Mouse (Mus musculus) midbrain, embryonic 14.5 days (tissue): ENCODE data around the gene Rom1. TPM values are rescaled to one million over a fixed set of nuclear protein-coding genes. Genes with fewer than 3 reads are reported as not detected.
"Not testable (repeated sequence)": the region's sequence is repeated elsewhere in the genome, so short reads cannot be mapped to it uniquely, and the experiment has no call there.

Experiments used
- ATAC-seq: fragments of 200-750 bp; cut with Nextera tagmentation; 2 replicates; pipeline ENCODE4 v1.8.0; 2017; ENCODE audit warnings: moderate number of reproducible peaks, moderate library complexity; ENCODE audit not compliant: low FRiP score, low TSS enrichment
- DNase-seq: peaks from one replicate; pipeline ENCODE4 v3.0.0-alpha.2; 2015
- H3K27ac ChIP-seq: fragments of 300-500 bp; sonication (generic); replicated peaks from 2 replicates; pipeline ENCODE4 v1.5.1; 2014; ENCODE audit warnings: mild to moderate bottlenecking, low read depth, low read length, moderate library complexity
- H3K27me3 ChIP-seq: fragments of 300-500 bp; sonication (generic); 2 replicates; pipeline ENCODE4 v1.6.1; 2014; ENCODE audit warnings: low read length, control low read depth, mixed read lengths; ENCODE audit not compliant: control insufficient read depth, insufficient read depth
- H3K36me3 ChIP-seq: fragments of 300-500 bp; sonication (generic); 2 replicates; pipeline ENCODE4 v1.6.1; 2014; ENCODE audit warnings: low read length, control low read depth; ENCODE audit not compliant: control insufficient read depth, insufficient read depth
- H3K4me1 ChIP-seq: fragments of 300-500 bp; sonication (generic); 2 replicates; pipeline ENCODE4 v1.6.1; 2014; ENCODE audit warnings: mild to moderate bottlenecking, antibody characterized with exemption, low read length, control low read depth; ENCODE audit not compliant: control insufficient read depth, insufficient read depth
- H3K4me2 ChIP-seq: fragments of 300-500 bp; sonication (generic); 2 replicates; pipeline ENCODE4 v1.6.1; 2014; ENCODE audit warnings: mild to moderate bottlenecking, low read length, moderate library complexity
- H3K4me3 ChIP-seq: fragments of 300-500 bp; sonication (generic); replicated peaks from 2 replicates; pipeline ENCODE4 v1.5.1; 2014; ENCODE audit warnings: low read depth, low read length
- H3K9ac ChIP-seq: fragments of 300-500 bp; sonication (generic); replicated peaks from 2 replicates; pipeline ENCODE4 v1.6.1; 2014; ENCODE audit warnings: mild to moderate bottlenecking, low read length, moderate library complexity
- H3K9me3 ChIP-seq: fragments of 300-500 bp; sonication (generic); 2 replicates; pipeline ENCODE4 v1.6.1; 2016; ENCODE audit warnings: low read length, control low read depth, mixed read lengths; ENCODE audit not compliant: control insufficient read depth
- WGBS: fragments of 180-500 bp; shearing (Covaris S2); extraction: QIAGEN DNeasy Blood & Tissue Kit; methylation state at CpG from one replicate; pipeline ENCODE4 v1.1.7; 2014; 5-methylcytosine and 5-hydroxymethylcytosine counted together
- polyA plus RNA-seq: library from polyadenylated mRNA; unstranded; fragments of >200 nt; fragmentation: Nextera tagmentation; extraction: Ambion mirVana; gene quantifications from 2 replicates; pipeline ENCODE4 v1.2.1, GENCODE M21; 2014

Rom1 gene
- 1.4 TPM in 2 replicates for polyA plus RNA-seq

- ATAC-seq, result peak; percentile 62
- H3K9me3 ChIP-seq, result no peaks in the 10 kb centered on the region
- peak within 1 kb of the TSS; percentile 51 for H3K4me3 ChIP-seq
- DNase-seq, result peak; percentile 64
- peak within 1 kb of the TSS; percentile 65 for H3K9ac ChIP-seq
- under 1% methylated on average over 70 of the region's 74 CpGs for WGBS
- H3K4me1 ChIP-seq, result peaks cover 11% of the 10 kb centered on the region
- H3K27ac ChIP-seq, result no peak within 1 kb of the TSS
- peaks cover 35% of the 10 kb centered on the region for H3K36me3 ChIP-seq
- no peaks in the 10 kb centered on the region for H3K27me3 ChIP-seq
- peak within 1 kb of the TSS; percentile 71 for H3K4me2 ChIP-seq
Observed at GRCm38 (mm10) chr19:8929224-8930088, at the start of gene Rom1, which contains the start of gene Eml3. TSS of gene Rom1 (minus strand) at chr19:8929356. TSS of gene Eml3 (plus strand) at chr19:8929552.

- H3K4me3 ChIP-seq, result no peak overlapping the region
- H3K9me3 ChIP-seq, result no peaks in the 10 kb centered on the region
- WGBS, result 53% methylated on average over 3 of the region's 3 CpGs
- peaks cover 93% of the 10 kb centered on the region for H3K36me3 ChIP-seq
- no peaks in the 10 kb centered on the region for H3K4me1 ChIP-seq
- no peaks in the 10 kb centered on the region for H3K27me3 ChIP-seq
- H3K4me2 ChIP-seq, result no peak overlapping the region
- ATAC-seq (peak; percentile 46; the same call in 1 of the 2 replicates), DNase-seq (peak; percentile 81)
- no peak overlapping the region for H3K9ac ChIP-seq
- no peak overlapping the region for H3K27ac ChIP-seq
Observed at GRCm38 (mm10) chr19:8976535-8976934, 47.4 kb upstream of the Rom1 start.

GRCm38 (mm10) chr19:8975491-8975890 lies 46.3 kb upstream of the Rom1 start:
- Histone ChIP-seq H3K27me3 (no peaks in the 10 kb centered on the region), H3K9me3 (no peaks in the 10 kb centered on the region), H3K4me3 (no peak overlapping the region), H3K4me1 (no peaks in the 10 kb centered on the region), H3K27ac (no peak overlapping the region), H3K4me2 (no peak overlapping the region), H3K9ac (no peak overlapping the region), H3K36me3 (peaks cover 93% of the 10 kb centered on the region)
- no peak for ATAC-seq
- WGBS, result 93% methylated on average over 2 of the region's 2 CpGs
- no peak for DNase-seq

- Histone ChIP-seq H3K9ac (no peak overlapping the region), H3K4me1 (no peaks in the 10 kb centered on the region), H3K9me3 (no peaks in the 10 kb centered on the region), H3K36me3 (peaks cover 94% of the 10 kb centered on the region), H3K27me3 (no peaks in the 10 kb centered on the region), H3K4me3 (no peak overlapping the region), H3K4me2 (no peak overlapping the region), H3K27ac (no peak overlapping the region)
- ATAC-seq (no peak), DNase-seq (no peak)
- WGBS, result 90% methylated on average over 1 of the region's 1 CpGs
Observed at GRCm38 (mm10) chr19:8974638-8975037, 45.5 kb upstream of the Rom1 start.

- not testable (repeated sequence) for H3K9me3 ChIP-seq, DNase-seq, H3K4me3 ChIP-seq, H3K27me3 ChIP-seq, H3K27ac ChIP-seq, H3K4me2 ChIP-seq, ATAC-seq, H3K9ac ChIP-seq
- peaks cover 88% of the 10 kb centered on the region for H3K36me3 ChIP-seq
- WGBS, result 90% methylated on average over 8 of the region's 8 CpGs
- peaks cover 11% of the 10 kb centered on the region for H3K4me1 ChIP-seq
Observed at GRCm38 (mm10) chr19:8972491-8972890, 43.3 kb upstream of the Rom1 start.

- peak overlapping the region; percentile 77 for H3K4me3 ChIP-seq
- H3K4me1 ChIP-seq, result peaks cover 11% of the 10 kb centered on the region
- peak overlapping the region; percentile 85 for H3K9ac ChIP-seq
- peak overlapping the region; percentile 75; the same call in 1 of the 2 replicates for H3K27ac ChIP-seq
- 5% methylated on average over 9 of the region's 9 CpGs for WGBS
- DNase-seq (no peak), ATAC-seq (no peak)
- H3K4me2 ChIP-seq, result peak overlapping the region; percentile 96
- H3K36me3 ChIP-seq, result peaks cover 79% of the 10 kb centered on the region
- no peaks in the 10 kb centered on the region for H3K27me3 ChIP-seq
- H3K9me3 ChIP-seq, result no peaks in the 10 kb centered on the region
Observed at GRCm38 (mm10) chr19:8967893-8968292, 38.7 kb upstream of the Rom1 start.

- peak overlapping the region; percentile 75 for H3K27ac ChIP-seq
- peak overlapping the region; percentile 77 for H3K4me3 ChIP-seq
- H3K9ac ChIP-seq, result peak overlapping the region; percentile 85
- no peaks in the 10 kb centered on the region for H3K9me3 ChIP-seq
- H3K4me2 ChIP-seq, result peak overlapping the region; percentile 96
- H3K27me3 ChIP-seq, result no peaks in the 10 kb centered on the region
- H3K4me1 ChIP-seq, result peaks cover 11% of the 10 kb centered on the region
- WGBS, result under 1% methylated on average over 8 of the region's 8 CpGs
- ATAC-seq, result 0 out of 2 replicates have a peak, but pooled peaks have one; percentile 1
- DNase-seq, result no peak
- peaks cover 79% of the 10 kb centered on the region for H3K36me3 ChIP-seq
Observed at GRCm38 (mm10) chr19:8967373-8967743, 38.2 kb upstream of the Rom1 start.

GRCm38 (mm10) chr19:8966590-8967372 lies 37.6 kb upstream of the Rom1 start, which contains the start of gene Eef1g:
TSS of gene Eef1g (plus strand) at chr19:8967041.
- peak within 1 kb of the TSS; percentile 85 for H3K9ac ChIP-seq
- WGBS, result 1% methylated on average over 52 of the region's 52 CpGs
- peaks cover 79% of the 10 kb centered on the region for H3K36me3 ChIP-seq
- peak within 1 kb of the TSS; percentile 80 for H3K27ac ChIP-seq
- DNase-seq, result peak; percentile 99
- H3K9me3 ChIP-seq, result no peaks in the 10 kb centered on the region
- H3K4me3 ChIP-seq, result peak within 1 kb of the TSS; percentile 77
- peak within 1 kb of the TSS; percentile 96 for H3K4me2 ChIP-seq
- no peaks in the 10 kb centered on the region for H3K27me3 ChIP-seq
- ATAC-seq, result peak; percentile 99
- H3K4me1 ChIP-seq, result peaks cover 11% of the 10 kb centered on the region
